Mouse (Mus musculus): ENCODE results near the gene Nwd2.

- TF ChIP-seq CTCF (conservative IDR thresholded peaks at IDR 0.05; ENCODE audit: insufficient read depth, insufficient read length, low read depth, low read length) (no peak), POLR2A (IDR thresholded peaks at IDR 0.05; ENCODE audit: low read depth, low read length) (no peak)
Measured at GRCm38 (mm10) chr5:63666884-63667283, 18.0 kb downstream of the Nwd2 start.
